In genomic region chr10:61599556-61600114, GRCm38 (mm10) we compare ENCODE assay signal across 22 mouse cellular contexts. TPM values are rescaled to one million over a fixed set of nuclear protein-coding genes. Genes with fewer than 3 reads are reported as not detected.
DNase-seq lines count a peak whose midpoint lies in the region; ATAC-seq lines count a peak whose summit lies in the region.
"Had no signal": no experiment of that assay in that cellular context is flagged by ENCODE, and none has a peak within 500 bp of the region (broad histone marks: within the 10 kb centered on the region; RNA-seq: fewer than 3 reads in every experiment).

No protein-coding gene starts in this region.

- H3K4me1 ChIP-seq in forebrain, embryonic 14.5 days (ENCODE audit: control insufficient read depth, insufficient read depth, low read length), result peaks cover 3% of the 10 kb centered on the region; the same call in 1 of the 2 replicates
- peaks cover 22% of the 10 kb centered on the region for H3K4me1 ChIP-seq in forebrain, embryonic 13.5 days

- intact Hi-C loops in heart, postnatal 10 days (cut with DNase I), result loop anchor here (10.0 kb wide), 1 partner anchor 405 kb away; no protein-coding TSS in a partner anchor

- H3K27ac ChIP-seq in forebrain, embryonic 14.5 days (ENCODE audit: low read depth, low read length), result no peak overlapping the region
- no peak overlapping the region for H3K27ac ChIP-seq in forebrain, embryonic 13.5 days
- H3K27ac ChIP-seq: embryonic facial prominence, embryonic 15.5 days; forebrain, embryonic 10.5 days; heart, embryonic 13.5 days; hindbrain, embryonic 12.5 days had no signal

- 30% methylated on average over 9 of the region's 9 CpGs for WGBS in forebrain, embryonic 14.5 days
- 39% methylated on average over 9 of the region's 9 CpGs for WGBS in forebrain, embryonic 13.5 days

- ATAC-seq in forebrain, embryonic 14.5 days, result no peak
- no peak for ATAC-seq in forebrain, embryonic 13.5 days
- ATAC-seq: forebrain, embryonic 16.5 days; hindbrain, embryonic 16.5 days had no signal

- H3K36me3 ChIP-seq in forebrain, embryonic 14.5 days (ENCODE audit: control insufficient read depth, insufficient read depth, low read length), result no peaks in the 10 kb centered on the region
- H3K36me3 ChIP-seq in forebrain, embryonic 13.5 days (ENCODE audit: poor library complexity, severe bottlenecking), result no peaks in the 10 kb centered on the region
- H3K36me3 ChIP-seq: embryonic facial prominence, embryonic 15.5 days; forebrain, embryonic 10.5 days; heart, embryonic 13.5 days; hindbrain, embryonic 12.5 days had no signal

- 0 out of 2 replicates have a peak, but pooled peaks cover 4% of the 10 kb centered on the region for H3K27me3 ChIP-seq in forebrain, embryonic 14.5 days (replicated peaks; ENCODE audit: control insufficient read depth, insufficient read depth, low read length)
- H3K27me3 ChIP-seq in forebrain, embryonic 13.5 days, result peaks cover 41% of the 10 kb centered on the region

- H3K4me2 ChIP-seq in forebrain, embryonic 14.5 days (ENCODE audit: low read length), result no peak overlapping the region
- no peak overlapping the region for H3K4me2 ChIP-seq in forebrain, embryonic 13.5 days
- H3K4me2 ChIP-seq: embryonic facial prominence, embryonic 15.5 days; heart, embryonic 13.5 days; hindbrain, embryonic 12.5 days had no signal

- H3K9ac ChIP-seq in forebrain, embryonic 14.5 days (ENCODE audit: low read length), result no peak overlapping the region
- no peak overlapping the region for H3K9ac ChIP-seq in forebrain, embryonic 13.5 days
- H3K9ac ChIP-seq: embryonic facial prominence, embryonic 15.5 days; heart, embryonic 13.5 days; hindbrain, embryonic 12.5 days had no signal

- DNase-seq in forebrain, embryonic 14.5 days (ENCODE audit: low spot score), result peak; percentile 16
- DNase-seq in CD4-positive helper T cell, adult 2 months (ENCODE audit: low read depth, low spot score), result peak; percentile 46
- peak; percentile 53 for DNase-seq in ZHBTc4 (ENCODE audit: low read depth, low spot score)
- DNase-seq in heart, adult 18-20 months, result no peak
- no peak for DNase-seq in adrenal gland, postnatal 25 days
- no peak for DNase-seq in heart, postnatal 10 days
- DNase-seq: adrenal gland, postnatal 14 days; cerebellum, adult 2 months; cerebellum, postnatal 14 days; embryo, embryonic 11 days; gastrocnemius, postnatal 14 days; heart, postnatal 4 days; kidney, adult 11 months had no signal

- no peak overlapping the region for H3K4me3 ChIP-seq in forebrain, embryonic 14.5 days (ENCODE audit: low read depth, low read length)
- no peak overlapping the region for H3K4me3 ChIP-seq in forebrain, embryonic 13.5 days
- H3K4me3 ChIP-seq: embryonic facial prominence, embryonic 15.5 days; erythroblast, embryonic 14.5 days; forebrain, embryonic 10.5 days; heart, embryonic 13.5 days; hindbrain, embryonic 12.5 days had no signal

- H3K9me3 ChIP-seq in forebrain, embryonic 14.5 days (replicated peaks; ENCODE audit: control insufficient read depth, low read length), result no peaks in the 10 kb centered on the region
- no peaks in the 10 kb centered on the region for H3K9me3 ChIP-seq in forebrain, embryonic 13.5 days (replicated peaks)
- H3K9me3 ChIP-seq: embryonic facial prominence, embryonic 15.5 days; forebrain, embryonic 10.5 days; hindbrain, embryonic 12.5 days had no signal

RNA-seq across cellular contexts. Expression of gene Npffr1, which starts 4.3 kb away (rescaled TPM):
- polyA plus RNA-seq in forebrain, embryonic 14.5 days (2014; fragmentation: Nextera tagmentation; extraction: Ambion mirVana), result 0.56 and 0.94 TPM in 2 replicates
- 0.24 and 0.36 TPM in 2 replicates for polyA plus RNA-seq in forebrain, embryonic 13.5 days (2015; fragmentation: Nextera tagmentation; extraction: Ambion mirVana)
- under 1 TPM in 1 of 2 experiments, not detected in 1; 0.08 TPM for total RNA-seq in heart, adult 18-20 months (2021)
- 0.21 and 0.24 TPM in 2 replicates for total RNA-seq in adrenal gland, postnatal 25 days (2021)
- total RNA-seq in heart, postnatal 10 days (2021), result under 1 TPM; 0.07 to 0.10 TPM
- total RNA-seq: common myeloid progenitor, adult 5-6 weeks had no signal
- polyA plus RNA-seq: embryonic facial prominence, embryonic 15.5 days; erythroblast, embryonic 14.5 days had no signal

RNA-seq across cellular contexts. Expression of gene Ppa1, which starts 48.7 kb away (rescaled TPM):
- 264 and 265 TPM in 2 replicates for polyA plus RNA-seq in forebrain, embryonic 14.5 days (2014; fragmentation: Nextera tagmentation; extraction: Ambion mirVana)
- 285 and 287 TPM in 2 replicates for polyA plus RNA-seq in forebrain, embryonic 13.5 days (2015; fragmentation: Nextera tagmentation; extraction: Ambion mirVana)
- total RNA-seq in heart, adult 18-20 months (2021), result 10 to 100 TPM; 81.8 to 82.3 TPM
- total RNA-seq in adrenal gland, postnatal 25 days (2021), result 107 and 153 TPM in 2 replicates
- total RNA-seq in heart, postnatal 10 days (2021), result 10 to 100 TPM; 45.1 to 52.5 TPM

Comparison
In these comparisons a context has a peak if more than half of its experiments do, and no peak if none do; other contexts are left out.
1. DNase-seq: peak in forebrain, embryonic 14.5 days (single experiment), CD4-positive helper T cell, adult 2 months (single experiment) and ZHBTc4 (single experiment); none in heart, adult 18-20 months (0 of 2), adrenal gland, postnatal 25 days (single experiment) and heart, postnatal 10 days (0 of 2).